Mouse (Mus musculus) embryo, embryonic 9.5 days (tissue): ENCODE data around the gene Olfr312.
"Not testable (repeated sequence)": the region's sequence is repeated elsewhere in the genome, so short reads cannot be mapped to it uniquely, and the experiment has no call there.

Experiments
- DNase-seq: peaks from one replicate; pipeline ENCODE4 v3.0.0-alpha.2; 2017; ENCODE audit errors: extremely low spot score

Gene Olfr312

DNA sequence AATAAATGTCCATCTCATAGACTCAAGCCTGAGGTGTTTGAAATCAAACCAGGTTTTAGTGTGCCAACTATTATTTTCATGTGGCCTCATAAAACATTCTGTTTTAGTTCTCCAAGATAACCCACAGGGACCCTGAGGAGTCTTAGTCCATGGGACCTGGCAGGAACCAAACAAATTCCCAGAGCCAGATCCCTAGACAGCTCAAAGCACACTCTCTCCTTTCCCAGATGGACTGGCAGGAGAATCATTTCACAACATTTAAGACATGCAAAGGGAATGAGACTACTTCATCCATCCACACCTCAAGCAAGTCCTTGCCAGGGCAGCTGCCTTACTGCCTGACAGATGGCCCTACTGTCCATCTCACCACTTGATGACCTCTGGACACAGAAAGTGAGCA lies at the start of gene Olfr312:
Olfr312 (plus strand) TSS at position 301 of the 400 bp plus-strand sequence.
- DNase-seq = not testable (repeated sequence)

DNA sequence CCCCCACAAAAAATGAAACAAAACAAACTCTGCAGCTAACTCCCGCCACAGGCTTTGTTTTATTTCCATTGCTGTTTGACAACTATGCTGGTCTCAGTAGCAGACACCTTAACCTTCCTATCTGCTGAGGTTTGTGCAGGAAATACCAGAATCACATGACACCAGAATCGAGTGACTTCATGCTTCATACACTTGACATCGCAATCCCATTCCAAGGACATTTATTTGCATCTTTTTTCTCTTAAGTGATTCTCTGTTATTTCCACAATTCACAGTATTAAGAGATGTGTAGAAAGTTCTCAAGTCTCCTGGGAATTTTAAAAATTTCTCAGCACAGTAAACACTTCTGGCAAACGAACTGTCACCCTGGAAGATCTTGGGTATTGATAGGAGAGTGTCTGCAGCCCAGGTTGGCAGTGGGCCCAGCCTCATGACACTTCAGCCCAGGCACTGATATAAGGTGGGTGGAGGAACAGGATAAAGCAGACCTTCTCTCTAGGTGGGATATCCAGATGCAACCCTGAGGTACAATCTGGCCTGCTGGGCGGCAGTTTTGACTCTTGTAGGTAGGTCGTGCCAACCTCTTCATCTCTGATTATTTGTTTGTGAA lies 46.5 kb upstream of the Olfr312 start, which contains the start of gene Olfr314:
Olfr314 (plus strand) TSS at position 473 of the 610 bp plus-strand sequence.
- DNase-seq = no peak

DNA sequence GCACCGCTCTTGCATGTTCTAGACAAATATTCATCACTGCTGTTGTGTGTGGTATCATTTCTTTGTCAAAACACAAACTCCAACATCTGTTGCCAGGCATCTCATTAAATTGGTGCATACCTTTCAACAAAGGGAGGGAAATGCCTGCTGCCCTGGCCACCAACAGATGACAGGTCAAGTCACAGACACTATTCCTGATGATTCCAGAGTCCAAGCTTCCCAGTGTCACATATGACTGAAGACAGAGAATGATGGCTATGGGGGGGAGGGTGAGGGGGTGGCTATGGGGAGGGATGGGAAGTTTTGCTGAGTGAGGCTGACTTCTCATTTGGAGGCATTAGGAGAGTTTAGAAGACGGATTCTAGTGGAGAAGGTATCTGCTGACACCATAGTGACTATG lies 44.9 kb upstream of the Olfr312 start:
- no peak for DNase-seq

DNA sequence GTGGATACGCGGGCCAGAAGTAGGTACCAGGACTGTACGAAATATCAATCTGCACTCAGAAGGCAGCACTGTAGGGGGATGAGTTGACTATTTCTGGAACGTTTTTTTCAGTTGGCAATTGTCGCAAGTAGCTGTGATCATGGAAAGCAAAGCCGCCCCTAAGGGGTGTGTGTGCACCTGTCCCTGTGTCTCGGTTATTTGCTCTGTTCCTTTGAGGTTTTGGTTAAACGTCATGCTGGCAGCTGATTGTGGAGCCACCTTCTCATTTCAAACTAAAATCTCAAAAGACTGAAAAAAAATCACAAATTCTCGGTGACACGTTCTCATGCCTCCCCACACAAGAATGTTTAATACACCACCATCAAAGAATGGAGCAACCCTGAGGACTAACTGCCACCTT lies 41.4 kb upstream of the Olfr312 start:
- no peak for DNase-seq

DNA sequence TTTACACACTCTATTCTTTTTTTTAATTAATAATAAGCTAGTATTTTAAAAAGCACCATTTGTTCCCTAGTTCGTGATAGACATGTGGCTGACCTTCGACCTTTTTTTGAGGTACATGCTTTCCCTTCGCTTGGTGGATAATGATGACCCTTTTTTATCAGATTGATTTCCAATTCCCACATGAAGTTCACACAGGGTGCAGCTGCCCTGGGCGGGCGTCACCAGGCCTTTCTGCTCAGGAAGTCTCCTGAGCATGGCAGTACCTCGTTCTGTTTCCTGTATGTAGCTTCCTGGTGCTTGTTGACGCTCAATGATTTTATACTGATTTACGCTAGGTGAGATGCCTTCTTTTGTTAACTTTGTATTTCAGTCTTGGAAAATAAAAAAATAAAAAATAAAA lies 40.7 kb upstream of the Olfr312 start:
- no peak for DNase-seq

DNA sequence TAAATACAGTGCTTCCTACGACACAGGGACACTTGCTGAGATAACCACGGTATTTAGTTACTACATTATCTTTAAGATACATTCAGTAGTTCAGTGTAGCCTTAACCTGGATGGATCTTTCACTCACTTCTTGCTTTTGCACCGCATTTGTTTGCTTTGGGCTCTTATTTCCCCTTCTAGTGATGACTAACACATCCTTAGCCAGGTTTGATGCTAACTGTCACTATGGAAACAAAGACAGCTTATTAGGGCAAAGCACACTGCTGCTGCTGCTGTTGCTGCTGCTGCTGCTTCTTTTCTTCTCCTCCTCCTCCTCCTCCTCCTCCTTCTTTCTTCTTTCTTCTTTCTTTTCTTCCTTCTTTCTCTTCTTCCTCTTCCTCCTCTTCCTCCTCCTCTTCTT lies 39.5 kb upstream of the Olfr312 start:
- DNase-seq = no peak

DNA sequence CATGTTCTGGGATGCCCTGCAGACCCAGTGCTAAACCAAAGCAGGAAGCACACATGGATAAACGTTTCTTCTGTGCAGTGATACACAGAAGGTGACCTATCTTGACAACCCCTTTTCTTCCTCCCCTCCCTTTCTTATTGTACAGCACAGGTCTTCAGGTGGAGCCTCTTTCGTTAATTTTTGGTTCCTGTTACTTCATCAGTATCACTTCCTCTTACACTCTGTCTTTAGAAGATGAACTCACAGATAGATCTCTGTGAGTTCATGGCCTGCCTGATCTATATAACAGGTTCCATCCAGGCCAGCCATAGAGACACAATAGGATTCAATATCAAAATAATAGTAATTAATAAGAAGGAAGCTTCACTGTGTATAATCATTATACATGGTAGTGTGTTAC lies 39.0 kb upstream of the Olfr312 start:
- no peak for DNase-seq

DNA sequence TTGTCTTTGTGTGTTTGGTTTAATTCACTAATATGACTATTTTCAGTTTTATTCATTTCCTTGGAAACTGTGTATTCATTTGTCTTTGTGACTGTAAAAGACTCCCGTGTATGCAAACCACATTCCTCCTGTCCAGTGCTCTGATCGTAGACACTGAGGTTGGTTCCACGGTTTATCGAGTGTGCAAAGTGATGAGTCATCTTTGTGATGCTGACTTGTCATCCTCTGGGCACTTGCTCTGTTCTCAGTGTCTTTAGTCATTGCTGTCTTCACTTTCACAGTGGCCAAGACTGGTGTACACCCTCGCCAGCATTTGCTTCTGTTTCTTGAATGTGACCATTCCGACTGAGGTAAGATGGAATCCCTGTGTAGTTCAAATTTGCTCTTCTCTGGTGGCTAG lies 38.4 kb upstream of the Olfr312 start:
- DNase-seq = no peak

DNA sequence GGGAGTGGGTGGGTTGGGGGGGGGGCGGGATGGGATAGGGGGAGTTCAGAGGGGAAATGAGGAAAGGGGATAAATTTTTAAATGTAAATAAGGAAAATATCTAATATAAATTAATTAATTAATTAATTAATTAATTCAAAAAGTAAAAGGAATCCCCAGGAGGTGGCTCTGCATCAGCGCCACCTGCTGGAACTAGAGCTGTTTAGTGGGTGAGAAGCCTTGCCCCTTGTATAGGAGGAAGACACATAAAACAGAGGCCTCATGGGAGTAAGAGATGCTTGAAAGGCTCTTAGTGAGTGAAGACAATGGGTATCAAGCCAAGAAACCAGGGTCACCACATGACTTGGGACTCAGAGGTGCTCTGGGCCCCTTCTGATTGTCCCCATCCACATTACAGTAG lies 33.2 kb upstream of the Olfr312 start:
- DNase-seq = no peak

DNA sequence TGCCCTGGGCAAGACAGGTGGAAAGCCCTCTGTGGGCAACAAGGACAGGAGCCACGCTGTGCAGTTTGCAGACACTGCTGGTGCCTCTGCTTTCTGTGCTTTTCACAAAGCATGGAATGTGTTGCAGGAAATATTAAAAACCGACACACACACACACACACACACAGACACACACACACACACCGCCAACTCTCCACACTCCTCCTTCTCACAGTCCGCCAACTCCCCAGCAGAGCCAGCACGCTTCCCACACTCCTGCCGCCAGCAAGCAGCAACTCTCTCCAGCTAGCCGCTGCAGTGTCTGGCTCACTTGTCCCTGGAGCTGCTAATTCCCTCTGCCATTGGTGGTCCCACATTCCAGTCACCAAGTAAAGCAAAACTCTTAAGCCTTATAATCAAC lies 32.2 kb upstream of the Olfr312 start:
- DNase-seq = no peak

DNA sequence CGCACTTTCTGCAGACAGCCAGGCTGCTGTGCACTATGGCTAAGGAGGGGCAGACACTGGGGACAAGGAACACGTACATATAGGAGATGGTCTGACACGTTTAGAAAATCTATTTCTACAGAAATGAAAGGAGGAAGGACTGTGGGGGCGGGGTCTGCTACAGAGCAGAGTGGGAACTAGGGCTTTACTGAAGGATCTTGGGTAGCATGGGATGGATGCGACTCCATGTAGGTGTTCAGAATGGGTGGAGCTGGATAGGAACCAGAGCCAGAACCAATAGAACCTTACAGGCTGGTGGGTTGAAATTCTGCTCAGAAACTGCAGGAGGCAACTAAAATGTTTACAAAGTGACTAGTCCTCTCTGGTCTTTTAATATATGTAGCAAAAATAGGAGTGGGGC lies 29.3 kb upstream of the Olfr312 start:
- no peak for DNase-seq

DNA sequence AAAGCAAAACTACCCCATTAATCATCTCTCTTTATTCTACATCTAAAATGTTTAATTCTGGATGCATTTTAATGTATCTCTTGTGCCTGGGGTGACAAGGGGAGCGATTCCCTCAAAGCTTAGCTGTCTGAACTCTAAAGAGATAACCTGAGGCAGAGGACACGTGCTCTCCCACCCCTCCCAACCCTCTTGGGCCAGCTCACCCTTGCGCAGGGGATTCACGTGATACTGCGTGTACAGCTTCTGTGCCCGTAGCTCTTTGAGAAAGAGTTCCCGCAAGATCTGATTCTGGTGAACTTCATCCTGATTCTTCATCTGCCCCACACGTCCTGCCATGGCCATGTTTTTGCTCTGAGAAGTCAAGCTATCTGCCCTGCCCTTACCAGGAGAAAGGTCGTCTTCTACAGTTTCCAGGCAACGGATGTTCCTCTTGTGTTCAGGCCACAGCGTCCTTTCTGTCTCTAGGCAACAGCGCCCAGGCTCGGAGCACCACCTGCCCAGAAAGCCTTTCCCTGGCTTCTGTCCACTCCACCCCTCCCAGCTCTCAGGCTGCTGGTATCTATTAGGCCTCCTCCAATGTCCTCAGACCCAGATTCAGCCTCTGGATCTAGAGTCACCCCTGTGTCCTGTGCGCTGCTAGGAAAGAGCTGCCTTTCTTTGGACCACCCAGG lies 27.3 kb upstream of the Olfr312 start, which contains the start of gene Fam183b:
Fam183b (minus strand) TSS at position 403 of the 671 bp plus-strand sequence.
- peak; percentile 45 for DNase-seq

DNA sequence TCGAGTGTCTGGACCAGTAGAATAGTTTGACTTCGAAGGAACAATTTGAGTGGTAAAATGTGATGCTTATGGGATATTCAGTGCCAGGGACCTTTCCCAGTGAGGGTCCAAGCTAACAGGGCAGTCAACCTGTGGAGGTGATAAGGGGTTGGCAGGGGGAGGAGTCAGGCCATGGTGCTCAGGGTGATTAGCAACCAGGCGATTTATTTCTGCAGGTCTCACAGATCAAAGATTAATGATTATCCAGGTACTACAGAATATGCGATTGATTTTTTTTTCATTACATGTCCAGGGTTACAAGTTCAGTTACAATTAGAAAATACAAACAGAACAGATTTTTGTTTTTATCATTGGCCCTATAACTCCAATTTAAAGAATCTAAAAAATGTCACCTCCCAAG lies 25.2 kb upstream of the Olfr312 start:
- DNase-seq = no peak

DNA sequence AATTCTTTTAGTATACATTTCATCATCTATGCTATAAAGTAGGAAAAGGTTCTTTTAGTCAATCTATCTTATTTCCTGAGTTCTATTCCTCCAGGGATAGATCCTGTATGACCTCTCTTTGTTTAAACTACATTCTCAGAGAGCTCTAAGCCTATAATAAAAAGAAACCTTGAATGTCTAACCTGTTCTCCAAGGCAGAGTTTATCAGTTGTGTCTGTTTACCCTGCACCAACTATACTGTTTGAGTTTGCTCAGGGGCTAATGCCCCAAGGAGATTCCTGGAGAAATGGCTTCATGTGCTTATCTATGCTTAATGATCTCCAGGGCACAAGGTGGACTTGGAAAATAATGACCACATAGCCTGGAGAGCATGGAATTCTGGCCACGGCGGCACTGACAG lies 24.6 kb upstream of the Olfr312 start:
- no peak for DNase-seq

DNA sequence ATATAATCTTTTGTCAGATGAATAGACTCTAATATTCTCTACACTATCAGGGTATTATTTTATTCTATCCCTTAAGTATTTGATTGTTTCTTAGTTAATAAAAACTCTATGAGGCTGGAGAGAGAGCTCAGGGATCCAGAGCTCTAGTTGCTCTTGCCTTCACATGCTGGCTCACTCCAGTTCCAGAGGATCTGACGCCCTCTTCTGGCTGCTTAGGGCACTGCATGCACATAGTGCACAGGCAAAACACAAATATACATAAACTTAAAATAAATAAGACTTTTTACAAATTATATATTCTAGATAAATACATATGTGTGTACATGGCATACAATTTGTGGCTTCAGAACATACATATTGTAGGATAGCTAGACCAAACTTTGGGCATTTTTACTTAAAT lies 17.0 kb upstream of the Olfr312 start:
- DNase-seq = no peak

DNA sequence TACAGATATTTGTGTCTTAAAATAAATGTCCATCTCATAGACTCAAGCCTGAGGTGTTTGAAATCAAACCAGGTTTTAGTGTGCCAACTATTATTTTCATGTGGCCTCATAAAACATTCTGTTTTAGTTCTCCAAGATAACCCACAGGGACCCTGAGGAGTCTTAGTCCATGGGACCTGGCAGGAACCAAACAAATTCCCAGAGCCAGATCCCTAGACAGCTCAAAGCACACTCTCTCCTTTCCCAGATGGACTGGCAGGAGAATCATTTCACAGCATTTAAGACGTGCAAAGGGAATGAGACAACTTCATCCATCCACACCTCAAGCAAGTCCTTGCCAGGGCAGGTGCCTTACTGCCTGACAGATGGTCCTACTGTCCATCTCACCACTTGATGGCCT lies 14.3 kb upstream of the Olfr312 start, which contains the start of gene Olfr313:
Olfr313 (plus strand) TSS at position 301 of the 400 bp plus-strand sequence.
- DNase-seq = not testable (repeated sequence)

DNA sequence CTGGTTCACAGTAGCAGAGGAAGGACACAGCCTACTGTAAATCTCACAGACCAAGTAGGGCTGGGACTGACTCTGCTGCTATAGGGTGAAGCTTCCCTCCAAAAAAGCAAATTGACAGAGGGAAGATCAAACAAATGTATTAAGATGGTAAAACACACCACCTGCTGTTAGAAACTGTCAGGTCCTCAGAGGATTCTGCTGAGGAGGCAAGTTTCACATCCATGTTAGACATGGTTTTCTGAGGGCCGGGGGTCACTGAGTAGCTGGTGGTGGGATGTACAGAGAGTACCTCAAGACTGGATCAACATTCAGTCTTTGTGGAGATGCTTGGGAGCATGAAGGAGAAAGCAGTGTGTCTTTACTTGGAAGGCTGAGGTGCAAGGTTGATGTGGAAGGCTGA lies 13.4 kb upstream of the Olfr312 start:
- no peak for DNase-seq

DNA sequence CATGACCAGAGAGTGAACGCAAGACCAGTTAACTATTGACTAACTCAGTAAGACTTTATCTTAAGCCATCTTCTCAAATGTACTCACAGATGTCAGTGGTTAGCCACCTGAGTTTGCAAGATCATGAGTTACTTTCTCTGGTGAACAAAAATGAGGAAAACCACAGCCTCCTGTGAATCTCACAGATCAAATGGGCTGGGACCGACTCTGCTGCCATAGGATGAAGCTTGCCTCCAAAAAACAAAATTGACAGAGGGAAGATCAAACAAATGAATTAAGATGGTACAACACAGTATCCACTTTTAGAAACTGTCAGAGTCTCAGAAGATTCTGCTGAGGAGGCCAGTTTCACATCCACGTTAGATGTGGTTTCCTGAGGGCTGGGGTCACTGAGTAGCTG lies 727 bp downstream of the Olfr312 start:
- DNase-seq = no peak

DNA sequence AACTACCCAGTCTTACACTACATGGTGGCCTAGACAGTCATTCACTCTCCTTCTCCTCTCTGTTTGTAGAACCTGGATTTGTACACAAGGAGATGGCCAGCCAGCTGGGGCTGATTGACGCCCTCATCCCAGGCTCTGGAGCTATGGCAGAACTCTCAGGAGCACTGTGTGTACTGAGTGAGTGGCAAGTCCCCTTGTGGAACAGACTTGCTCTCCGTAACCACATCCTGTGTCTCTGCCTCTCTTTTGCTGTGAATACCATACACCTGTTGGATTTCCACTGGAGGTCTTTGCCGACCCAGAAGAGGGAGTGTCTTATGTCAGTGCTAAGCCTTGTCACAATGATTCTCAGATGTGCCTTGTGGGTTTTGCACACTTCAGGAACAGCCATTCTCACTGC lies 3.5 kb downstream of the Olfr312 start:
- DNase-seq = not testable (repeated sequence)

DNA sequence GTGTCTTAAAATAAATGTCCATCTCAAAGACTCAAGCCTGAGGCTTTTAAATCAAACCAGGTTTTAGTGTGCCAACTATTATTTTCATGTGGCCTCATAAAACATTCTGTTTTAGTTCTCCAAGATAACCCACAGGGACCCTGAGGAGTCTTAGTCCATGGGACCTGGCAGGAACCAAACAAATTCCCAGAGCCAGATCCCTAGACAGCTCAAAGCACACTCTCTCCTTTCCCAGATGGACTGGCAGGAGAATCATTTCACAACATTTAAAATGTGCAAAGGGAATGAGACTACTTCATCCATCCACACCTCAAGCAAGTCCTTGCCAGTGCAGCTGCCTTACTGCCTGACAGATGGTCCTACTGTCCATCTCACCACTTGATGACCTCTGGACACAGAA lies 9.9 kb downstream of the Olfr312 start, which contains the start of gene Olfr311:
Olfr311 (plus strand) TSS at position 301 of the 400 bp plus-strand sequence.
- not testable (repeated sequence) for DNase-seq

DNA sequence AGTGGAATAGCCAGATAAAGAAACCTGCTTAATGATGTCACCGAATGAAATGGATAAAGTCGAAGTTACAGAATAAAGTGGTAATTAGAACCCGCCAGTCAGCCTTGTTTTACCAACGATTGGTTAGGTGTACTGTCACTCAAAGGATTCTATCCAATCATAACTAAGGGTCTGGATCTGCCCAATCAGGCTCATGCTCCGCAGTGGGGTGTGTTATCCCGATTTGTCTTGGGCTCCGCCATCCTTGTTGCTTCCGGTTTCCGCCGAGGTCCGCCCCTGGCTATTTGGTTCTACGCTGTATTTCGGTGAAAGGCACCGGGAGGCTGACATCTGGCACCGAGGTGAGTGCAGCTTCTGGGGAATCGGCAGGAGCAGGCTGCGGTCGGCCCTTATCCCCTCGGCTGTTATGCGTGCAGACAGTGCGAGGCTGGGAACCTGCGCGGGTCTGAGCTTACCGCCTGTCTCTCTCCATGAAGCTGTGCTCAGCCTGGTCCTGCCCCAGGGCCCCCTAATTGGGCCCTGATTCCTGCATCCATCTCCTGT lies 18.0 kb downstream of the Olfr312 start, which contains the start of gene Gm12258:
Gm12258 (plus strand) TSS at position 240 of the 543 bp plus-strand sequence.
- peak; percentile 98 for DNase-seq

DNA sequence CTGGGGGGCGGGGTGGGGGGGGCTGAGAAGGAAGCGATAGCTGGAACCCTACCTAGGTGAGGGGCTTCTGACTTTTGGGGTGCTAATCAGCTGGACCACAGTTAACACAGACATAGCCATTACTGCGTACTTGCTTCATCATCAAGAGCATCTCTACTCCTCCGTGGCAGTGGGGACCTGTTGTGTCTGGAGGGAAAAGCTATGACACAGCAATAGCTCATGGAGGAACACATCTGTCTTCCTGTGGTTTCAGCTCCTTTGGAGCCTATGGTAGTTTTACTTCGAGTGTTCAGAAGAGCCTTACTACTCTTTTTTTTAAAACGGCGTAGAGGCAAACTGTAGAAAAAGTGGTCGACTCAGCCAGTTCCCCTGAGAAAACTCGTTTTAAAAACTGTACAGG lies 18.6 kb downstream of the Olfr312 start:
- no peak for DNase-seq

DNA sequence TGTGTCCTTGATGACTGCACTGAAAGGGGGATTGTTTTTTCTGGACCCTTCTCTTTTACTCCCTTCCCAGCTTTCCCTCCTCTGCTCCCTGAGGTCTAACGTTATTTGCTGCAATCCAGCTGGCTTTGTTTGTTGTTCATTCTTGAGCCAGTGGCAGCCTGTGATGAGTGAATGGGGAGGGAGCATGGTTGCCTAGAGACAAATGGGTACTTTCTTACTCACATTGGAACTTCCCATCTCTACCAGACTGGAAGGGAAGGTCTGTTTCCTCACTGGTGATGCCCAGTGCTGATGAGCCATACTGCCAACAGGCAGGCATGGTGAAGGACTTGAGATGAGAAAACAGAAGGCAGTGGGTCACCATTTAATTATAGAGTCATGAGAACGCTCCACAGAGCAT lies 20.7 kb downstream of the Olfr312 start:
- no peak for DNase-seq
